11 mouse cellular contexts compared by ENCODE assay signal in the genomic region with DNA sequence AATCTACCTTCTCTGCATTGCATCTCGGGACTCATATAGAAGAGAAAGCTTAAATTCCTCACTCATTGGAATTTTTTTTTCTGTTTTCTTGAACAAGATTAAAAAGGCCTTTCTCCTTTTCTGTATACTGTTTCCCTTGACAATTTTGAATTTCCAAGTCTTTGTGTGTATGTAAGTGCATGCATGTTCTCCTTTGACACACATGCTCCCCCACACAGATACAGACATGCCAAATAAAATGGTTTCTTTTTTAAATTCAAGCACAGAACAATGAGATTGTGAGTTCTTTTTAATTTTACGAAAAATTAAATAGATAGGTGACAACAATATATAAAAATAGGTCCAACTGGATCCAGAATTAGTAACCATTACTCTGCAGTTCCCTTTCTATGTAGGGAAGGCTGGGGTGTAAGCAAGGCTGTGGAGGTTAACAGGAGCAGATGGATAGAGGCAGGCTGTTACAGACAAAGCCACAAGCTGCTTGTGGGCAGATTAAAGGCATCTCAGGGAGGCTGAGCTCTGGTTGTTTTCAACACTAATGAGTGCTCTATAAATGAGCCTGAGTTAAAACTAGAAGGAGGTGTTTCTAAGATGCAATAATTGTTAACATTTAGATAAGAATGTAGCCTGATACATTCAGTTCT. TPM values are rescaled to one million over a fixed set of nuclear protein-coding genes. Genes with fewer than 3 reads are reported as not detected.
A peak's percentile ranks its signal among the peaks of the same experiment; 100 is the strongest.
DNase-seq lines count a peak whose midpoint lies in the region; ATAC-seq lines count a peak whose summit lies in the region.
"Had no signal": no experiment of that assay in that cellular context is flagged by ENCODE, and none has a peak within 500 bp of the region (broad histone marks: within the 10 kb centered on the region; RNA-seq: fewer than 3 reads in every experiment).

No protein-coding gene starts in this region.

- peaks cover 2% of the 10 kb centered on the region; the same call in 1 of the 2 replicates for H3K9me3 ChIP-seq in neural tube, embryonic 13.5 days
- H3K9me3 ChIP-seq in forebrain, embryonic 16.5 days (ENCODE audit: control insufficient read depth, low read length) = no peaks in the 10 kb centered on the region
- no peaks in the 10 kb centered on the region for H3K9me3 ChIP-seq in midbrain, embryonic 11.5 days (ENCODE audit: control insufficient read depth, low read length)
- H3K9me3 ChIP-seq: limb, embryonic 15.5 days had no signal

- peak overlapping the region; percentile 11 for H3K27ac ChIP-seq in neural tube, embryonic 13.5 days (replicated peaks)
- peak overlapping the region; percentile 16 for H3K27ac ChIP-seq in forebrain, embryonic 16.5 days (ENCODE audit: low read length)
- no peak overlapping the region for H3K27ac ChIP-seq in midbrain, embryonic 11.5 days (ENCODE audit: low read depth, low read length)
- H3K27ac ChIP-seq: limb, embryonic 15.5 days; macrophage had no signal

- no peak overlapping the region for H3K9ac ChIP-seq in neural tube, embryonic 13.5 days
- no peak overlapping the region for H3K9ac ChIP-seq in forebrain, embryonic 16.5 days (replicated peaks; ENCODE audit: low read depth, low read length)
- no peak overlapping the region for H3K9ac ChIP-seq in midbrain, embryonic 11.5 days (ENCODE audit: low read length)
- H3K9ac ChIP-seq: limb, embryonic 15.5 days had no signal

- H3K4me3 ChIP-seq in neural tube, embryonic 13.5 days = no peak overlapping the region
- no peak overlapping the region for H3K4me3 ChIP-seq in forebrain, embryonic 16.5 days (replicated peaks; ENCODE audit: low read length)
- H3K4me3 ChIP-seq in midbrain, embryonic 11.5 days (ENCODE audit: low read depth, low read length) = no peak overlapping the region
- H3K4me3 ChIP-seq: limb, embryonic 15.5 days had no signal

- peak; percentile 74; the same call in 1 of the 2 replicates for ATAC-seq in neural tube, embryonic 13.5 days (ENCODE audit: low read depth)
- ATAC-seq in forebrain, embryonic 16.5 days = peak; percentile 93
- ATAC-seq in midbrain, embryonic 11.5 days (ENCODE audit: low FRiP score) = peak; percentile 78
- no peak for ATAC-seq in megakaryocyte-erythroid progenitor cell, adult 5-6 weeks (replicated peaks; ENCODE audit: low FRiP score, low TSS enrichment, poor library complexity, severe bottlenecking)

- no peak overlapping the region for H3K4me2 ChIP-seq in neural tube, embryonic 13.5 days
- no peak overlapping the region for H3K4me2 ChIP-seq in forebrain, embryonic 16.5 days (ENCODE audit: low read length)
- H3K4me2 ChIP-seq in midbrain, embryonic 11.5 days = no peak overlapping the region
- H3K4me2 ChIP-seq: limb, embryonic 15.5 days had no signal

- no peaks in the 10 kb centered on the region for H3K27me3 ChIP-seq in neural tube, embryonic 13.5 days
- H3K27me3 ChIP-seq in forebrain, embryonic 16.5 days (replicated peaks; ENCODE audit: control insufficient read depth, insufficient read depth, low read length) = no peaks in the 10 kb centered on the region
- H3K27me3 ChIP-seq in midbrain, embryonic 11.5 days (ENCODE audit: control insufficient read depth, insufficient read depth, low read length) = no peaks in the 10 kb centered on the region
- H3K27me3 ChIP-seq: limb, embryonic 15.5 days had no signal

- H3K36me3 ChIP-seq in neural tube, embryonic 13.5 days = no peaks in the 10 kb centered on the region
- H3K36me3 ChIP-seq in forebrain, embryonic 16.5 days (ENCODE audit: control insufficient read depth, insufficient read depth) = no peaks in the 10 kb centered on the region
- no peaks in the 10 kb centered on the region for H3K36me3 ChIP-seq in midbrain, embryonic 11.5 days (ENCODE audit: control insufficient read depth, insufficient read depth, low read length)
- H3K36me3 ChIP-seq: limb, embryonic 15.5 days had no signal

- peaks cover 19% of the 10 kb centered on the region for H3K4me1 ChIP-seq in neural tube, embryonic 13.5 days (replicated peaks)
- H3K4me1 ChIP-seq in forebrain, embryonic 16.5 days (replicated peaks; ENCODE audit: control insufficient read depth, insufficient read depth, low read length) = peaks cover 5% of the 10 kb centered on the region
- no peaks in the 10 kb centered on the region for H3K4me1 ChIP-seq in midbrain, embryonic 11.5 days (ENCODE audit: control insufficient read depth, insufficient read depth, low read length)
- H3K4me1 ChIP-seq: limb, embryonic 15.5 days had no signal

- 82% methylated on average over 2 of the region's 2 CpGs for WGBS in neural tube, embryonic 13.5 days
- WGBS in forebrain, embryonic 16.5 days = 54% methylated on average over 2 of the region's 2 CpGs
- 73% methylated on average over 2 of the region's 2 CpGs for WGBS in midbrain, embryonic 11.5 days

- DNase-seq in neural tube, embryonic 10.5 days (ENCODE audit: extremely low spot score, low spot score) = no peak
- DNase-seq in midbrain, embryonic 11.5 days (ENCODE audit: low spot score, missing footprints) = no peak
- DNase-seq in heart, adult 8-10 months (ENCODE audit: low spot score) = no peak
- DNase-seq in c-Kit-positive CD71-positive TER-119-positive erythroid progenitor cells, embryonic 14.5 days (ENCODE audit: low spot score) = no peak
- DNase-seq in urinary bladder, postnatal 4 days (ENCODE audit: low spot score in 2 of 2) = no peak
- DNase-seq: kidney, postnatal 10 days had no signal

RNA-seq across cellular contexts. Expression of gene Snap25, which starts 31.6 kb away (rescaled TPM):
- 188 and 192 TPM in 2 replicates for polyA plus RNA-seq in neural tube, embryonic 13.5 days (2015; fragmentation: Nextera tagmentation; extraction: Ambion mirVana)
- polyA plus RNA-seq in forebrain, embryonic 16.5 days (2015; fragmentation: Nextera tagmentation; extraction: Ambion mirVana) = 134 and 169 TPM in 2 replicates
- 28.3 and 34.9 TPM in 2 replicates for polyA plus RNA-seq in midbrain, embryonic 11.5 days (2014; fragmentation: Nextera tagmentation; extraction: Ambion mirVana)
- total RNA-seq in megakaryocyte-erythroid progenitor cell, adult 5-6 weeks (2014; fragmentation: Nextera tagmentation) = not detected in 2 replicates
- total RNA-seq in megakaryocyte-erythroid progenitor cell, adult 5-6 weeks (2017) = not detected in 2 replicates
- total RNA-seq in heart, adult 8-10 months (2022) = under 1 TPM; 0.17 to 0.82 (median 0.48) TPM
- polyA plus RNA-seq: macrophage had no signal
